Mouse (Mus musculus): ENCODE measurements around the gene Pard3. TPM values are rescaled to one million over a fixed set of nuclear protein-coding genes. Genes with fewer than 3 reads are reported as not detected.

The Pard3 gene
- polyA plus RNA-seq, 1 experiment from 2014 or later: 14.5 TPM

- H3K27ac ChIP-seq (ENCODE audit: low read depth, low read length): no peak overlapping the region
- no peak overlapping the region for H3K4me3 ChIP-seq (ENCODE audit: low read depth, low read length)
- no peaks in the 10 kb centered on the region for H3K36me3 ChIP-seq (ENCODE audit: control insufficient read depth, insufficient read depth, low read length)
- DNase-seq (ENCODE audit: low spot score) (no peak), ATAC-seq (replicated peaks; ENCODE audit: low FRiP score) (no peak)
- H3K4me1 ChIP-seq (replicated peaks; ENCODE audit: control insufficient read depth, insufficient read depth, low read length): no peaks in the 10 kb centered on the region
- no peaks in the 10 kb centered on the region for H3K9me3 ChIP-seq (ENCODE audit: control insufficient read depth, low read length)
- H3K27me3 ChIP-seq (replicated peaks; ENCODE audit: control insufficient read depth, insufficient read depth, low read length): no peaks in the 10 kb centered on the region
- H3K4me2 ChIP-seq: no peak overlapping the region
- no peak overlapping the region for H3K9ac ChIP-seq (ENCODE audit: low read depth, low read length)
- WGBS: 71% methylated on average over 2 of the region's 2 CpGs
Measured at GRCm38 (mm10) chr8:127269082-127269747, 205.5 kb downstream of the Pard3 start.

GRCm38 (mm10) chr8:127271186-127271585, 207.5 kb downstream of the Pard3 start:
- no peak overlapping the region for H3K4me3 ChIP-seq (ENCODE audit: low read depth, low read length)
- DNase-seq (ENCODE audit: low spot score) (no peak), ATAC-seq (replicated peaks; ENCODE audit: low FRiP score) (no peak)
- 86% methylated on average over 3 of the region's 3 CpGs for WGBS
- no peaks in the 10 kb centered on the region for H3K9me3 ChIP-seq (ENCODE audit: control insufficient read depth, low read length)
- H3K4me1 ChIP-seq (replicated peaks; ENCODE audit: control insufficient read depth, insufficient read depth, low read length): no peaks in the 10 kb centered on the region
- no peaks in the 10 kb centered on the region for H3K27me3 ChIP-seq (replicated peaks; ENCODE audit: control insufficient read depth, insufficient read depth, low read length)
- H3K27ac ChIP-seq (ENCODE audit: low read depth, low read length): no peak overlapping the region
- no peak overlapping the region for H3K9ac ChIP-seq (ENCODE audit: low read depth, low read length)
- H3K36me3 ChIP-seq (ENCODE audit: control insufficient read depth, insufficient read depth, low read length): no peaks in the 10 kb centered on the region
- no peak overlapping the region for H3K4me2 ChIP-seq

- ATAC-seq (replicated peaks; ENCODE audit: low FRiP score): no peak
- no peaks in the 10 kb centered on the region for H3K27me3 ChIP-seq (replicated peaks; ENCODE audit: control insufficient read depth, insufficient read depth, low read length)
- no peak overlapping the region for H3K4me3 ChIP-seq (ENCODE audit: low read depth, low read length)
- H3K27ac ChIP-seq (ENCODE audit: low read depth, low read length): no peak overlapping the region
- no peak overlapping the region for H3K4me2 ChIP-seq
- H3K9me3 ChIP-seq (ENCODE audit: control insufficient read depth, low read length): no peaks in the 10 kb centered on the region
- H3K4me1 ChIP-seq (replicated peaks; ENCODE audit: control insufficient read depth, insufficient read depth, low read length): no peaks in the 10 kb centered on the region
- H3K9ac ChIP-seq (ENCODE audit: low read depth, low read length): no peak overlapping the region
- H3K36me3 ChIP-seq (ENCODE audit: control insufficient read depth, insufficient read depth, low read length): no peaks in the 10 kb centered on the region
- 90% methylated on average over 7 of the region's 7 CpGs for WGBS
- no peak for DNase-seq (ENCODE audit: low spot score)
Measured at GRCm38 (mm10) chr8:127280299-127280974, 216.7 kb downstream of the Pard3 start.

GRCm38 (mm10) chr8:127281035-127281434, 217.3 kb downstream of the Pard3 start:
- Histone ChIP-seq H3K9me3 (ENCODE audit: control insufficient read depth, low read length) (no peaks in the 10 kb centered on the region), H3K27me3 (replicated peaks; ENCODE audit: control insufficient read depth, insufficient read depth, low read length) (no peaks in the 10 kb centered on the region), H3K4me3 (ENCODE audit: low read depth, low read length) (no peak overlapping the region), H3K4me1 (replicated peaks; ENCODE audit: control insufficient read depth, insufficient read depth, low read length) (no peaks in the 10 kb centered on the region), H3K9ac (ENCODE audit: low read depth, low read length) (no peak overlapping the region), H3K27ac (ENCODE audit: low read depth, low read length) (no peak overlapping the region), H3K36me3 (ENCODE audit: control insufficient read depth, insufficient read depth, low read length) (no peaks in the 10 kb centered on the region), H3K4me2 (no peak overlapping the region)
- no peak for DNase-seq (ENCODE audit: low spot score)
- ATAC-seq (replicated peaks; ENCODE audit: low FRiP score): no peak
- 80% methylated on average over 4 of the region's 4 CpGs for WGBS

GRCm38 (mm10) chr8:127284462-127285216, 220.9 kb downstream of the Pard3 start:
- H3K9ac ChIP-seq (ENCODE audit: low read depth, low read length): no peak overlapping the region
- no peaks in the 10 kb centered on the region for H3K36me3 ChIP-seq (ENCODE audit: control insufficient read depth, insufficient read depth, low read length)
- no peak overlapping the region for H3K27ac ChIP-seq (ENCODE audit: low read depth, low read length)
- H3K9me3 ChIP-seq (ENCODE audit: control insufficient read depth, low read length): no peaks in the 10 kb centered on the region
- H3K4me1 ChIP-seq (replicated peaks; ENCODE audit: control insufficient read depth, insufficient read depth, low read length): no peaks in the 10 kb centered on the region
- H3K4me2 ChIP-seq: no peak overlapping the region
- H3K4me3 ChIP-seq (ENCODE audit: low read depth, low read length): no peak overlapping the region
- ATAC-seq (replicated peaks; ENCODE audit: low FRiP score) (no peak), DNase-seq (ENCODE audit: low spot score) (no peak)
- WGBS: 89% methylated on average over 9 of the region's 9 CpGs
- H3K27me3 ChIP-seq (replicated peaks; ENCODE audit: control insufficient read depth, insufficient read depth, low read length): no peaks in the 10 kb centered on the region

- Histone ChIP-seq H3K36me3 (ENCODE audit: control insufficient read depth, insufficient read depth, low read length) (no peaks in the 10 kb centered on the region), H3K4me2 (no peak overlapping the region), H3K27ac (ENCODE audit: low read depth, low read length) (no peak overlapping the region), H3K9ac (ENCODE audit: low read depth, low read length) (no peak overlapping the region), H3K9me3 (ENCODE audit: control insufficient read depth, low read length) (no peaks in the 10 kb centered on the region), H3K4me3 (ENCODE audit: low read depth, low read length) (no peak overlapping the region), H3K4me1 (replicated peaks; ENCODE audit: control insufficient read depth, insufficient read depth, low read length) (no peaks in the 10 kb centered on the region), H3K27me3 (replicated peaks; ENCODE audit: control insufficient read depth, insufficient read depth, low read length) (no peaks in the 10 kb centered on the region)
- no peak for ATAC-seq (replicated peaks; ENCODE audit: low FRiP score)
- DNase-seq (ENCODE audit: low spot score): no peak
- WGBS: 81% methylated on average over 10 of the region's 10 CpGs
Measured at GRCm38 (mm10) chr8:127287816-127288215, 224.1 kb downstream of the Pard3 start.

GRCm38 (mm10) chr8:127292307-127292706, 228.6 kb downstream of the Pard3 start:
- WGBS: 83% methylated on average over 5 of the region's 5 CpGs
- Histone ChIP-seq H3K36me3 (ENCODE audit: control insufficient read depth, insufficient read depth, low read length) (no peaks in the 10 kb centered on the region), H3K4me1 (replicated peaks; ENCODE audit: control insufficient read depth, insufficient read depth, low read length) (no peaks in the 10 kb centered on the region), H3K27ac (ENCODE audit: low read depth, low read length) (no peak overlapping the region), H3K27me3 (replicated peaks; ENCODE audit: control insufficient read depth, insufficient read depth, low read length) (no peaks in the 10 kb centered on the region), H3K9ac (ENCODE audit: low read depth, low read length) (no peak overlapping the region), H3K9me3 (ENCODE audit: control insufficient read depth, low read length) (no peaks in the 10 kb centered on the region), H3K4me3 (ENCODE audit: low read depth, low read length) (no peak overlapping the region), H3K4me2 (no peak overlapping the region)
- ATAC-seq (replicated peaks; ENCODE audit: low FRiP score) (peak; percentile 39; the same call in 1 of the 2 replicates), DNase-seq (ENCODE audit: low spot score) (no peak)

- H3K36me3 ChIP-seq (ENCODE audit: control insufficient read depth, insufficient read depth, low read length): no peaks in the 10 kb centered on the region
- H3K4me3 ChIP-seq (ENCODE audit: low read depth, low read length): no peak overlapping the region
- ATAC-seq (replicated peaks; ENCODE audit: low FRiP score): no peak
- no peak overlapping the region for H3K4me2 ChIP-seq
- no peaks in the 10 kb centered on the region for H3K4me1 ChIP-seq (replicated peaks; ENCODE audit: control insufficient read depth, insufficient read depth, low read length)
- no peak overlapping the region for H3K9ac ChIP-seq (ENCODE audit: low read depth, low read length)
- no peak for DNase-seq (ENCODE audit: low spot score)
- WGBS: 76% methylated on average over 6 of the region's 6 CpGs
- no peaks in the 10 kb centered on the region for H3K9me3 ChIP-seq (ENCODE audit: control insufficient read depth, low read length)
- no peak overlapping the region for H3K27ac ChIP-seq (ENCODE audit: low read depth, low read length)
- no peaks in the 10 kb centered on the region for H3K27me3 ChIP-seq (replicated peaks; ENCODE audit: control insufficient read depth, insufficient read depth, low read length)
Measured at GRCm38 (mm10) chr8:127293025-127293729, 229.5 kb downstream of the Pard3 start.
